In the genomic region with DNA sequence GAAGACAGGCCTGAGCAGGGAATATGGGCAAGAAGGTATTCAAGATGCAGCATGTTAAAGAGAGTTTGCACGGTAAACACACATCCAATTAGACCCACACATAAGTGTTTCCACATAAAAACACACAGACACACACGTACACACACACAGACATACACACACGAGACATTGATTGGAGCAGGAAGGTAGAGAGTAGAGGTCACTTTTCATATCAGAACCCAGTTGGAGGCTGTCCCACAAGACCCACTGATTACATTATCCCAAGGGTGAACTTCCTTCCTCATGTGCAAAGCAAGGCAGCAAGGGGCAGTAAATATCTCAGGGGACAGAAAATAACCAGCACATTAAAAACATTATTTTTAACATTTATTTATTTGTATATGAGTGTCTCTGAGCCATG, we compare ENCODE assay signal across 15 mouse cellular contexts.
DNase-seq lines count a peak whose midpoint lies in the region; ATAC-seq and TF ChIP-seq lines count a peak whose summit lies in the region.
"Had no signal": no experiment of that assay in that cellular context is flagged by ENCODE, and none has a peak within 500 bp of the region (broad histone marks: within the 10 kb centered on the region; RNA-seq: fewer than 3 reads in every experiment).

No protein-coding gene starts in this region.

- no peak for ATAC-seq in liver, embryonic 12.5 days
- no peak for ATAC-seq in neural tube, embryonic 15.5 days (ENCODE audit: low FRiP score)
- ATAC-seq: forebrain, embryonic 13.5 days; forebrain, embryonic 15.5 days; forebrain, postnatal 0 days; Patski had no signal

- no peak for TF ChIP-seq CTCF in liver, adult 2 months (IDR thresholded peaks at IDR 0.05; ENCODE audit: low read depth, low read length)

- DNase-seq in liver, adult 2 months (ENCODE audit: extremely low read depth, low read depth, low spot score) = peak; percentile 5
- peak; percentile 18 for DNase-seq in A20 (ENCODE audit: low read depth, low spot score)
- peak; percentile 40 for DNase-seq in induced T-regulatory cell, adult 2 months (ENCODE audit: low read depth)
- DNase-seq: cerebellum, adult 11-12 months; cerebellum, adult 2 months; cerebellum, adult 9-10 months; forebrain, postnatal 0 days had no signal

- 47% methylated on average over 3 of the region's 3 CpGs for WGBS in liver, adult 2 months
- WGBS in liver, embryonic 12.5 days (ENCODE audit: insufficient replicate concordance) = 66% methylated on average over 3 of the region's 3 CpGs
- 83% methylated on average over 3 of the region's 3 CpGs for WGBS in neural tube, embryonic 15.5 days

- no peaks in the 10 kb centered on the region for H3K9me3 ChIP-seq in liver, embryonic 12.5 days (replicated peaks)
- no peaks in the 10 kb centered on the region for H3K9me3 ChIP-seq in neural tube, embryonic 15.5 days (replicated peaks)
- H3K9me3 ChIP-seq: embryonic facial prominence, embryonic 10.5 days; embryonic facial prominence, embryonic 12.5 days; forebrain, embryonic 13.5 days; forebrain, embryonic 15.5 days; G1E had no signal

- TF ChIP-seq POLR2A in liver, adult 2 months (IDR thresholded peaks at IDR 0.05; ENCODE audit: extremely low read depth, insufficient read depth, low read length) = no peak

- H3K27ac ChIP-seq in liver, adult 2 months (replicated peaks; ENCODE audit: insufficient read depth, low read depth, low read length) = no peak overlapping the region
- no peak overlapping the region for H3K27ac ChIP-seq in liver, embryonic 12.5 days
- no peak overlapping the region for H3K27ac ChIP-seq in neural tube, embryonic 15.5 days (replicated peaks)
- H3K27ac ChIP-seq: embryonic facial prominence, embryonic 10.5 days; embryonic facial prominence, embryonic 12.5 days; forebrain, embryonic 13.5 days; forebrain, embryonic 15.5 days had no signal

- H3K36me3 ChIP-seq in liver, adult 2 months (ENCODE audit: control insufficient read depth, insufficient read depth, low read length) = no peaks in the 10 kb centered on the region
- H3K36me3 ChIP-seq in liver, embryonic 12.5 days = no peaks in the 10 kb centered on the region
- H3K36me3 ChIP-seq in neural tube, embryonic 15.5 days = no peaks in the 10 kb centered on the region
- H3K36me3 ChIP-seq: embryonic facial prominence, embryonic 10.5 days; embryonic facial prominence, embryonic 12.5 days; forebrain, embryonic 15.5 days; G1E had no signal

- H3K9ac ChIP-seq in liver, adult 2 months (ENCODE audit: low read depth, low read length) = no peak overlapping the region
- no peak overlapping the region for H3K9ac ChIP-seq in liver, embryonic 12.5 days
- H3K9ac ChIP-seq in neural tube, embryonic 15.5 days (replicated peaks) = no peak overlapping the region
- H3K9ac ChIP-seq: embryonic facial prominence, embryonic 12.5 days; forebrain, embryonic 13.5 days; forebrain, embryonic 15.5 days; forebrain, postnatal 0 days had no signal

- no peaks in the 10 kb centered on the region for H3K79me2 ChIP-seq in liver, adult 2 months (ENCODE audit: control insufficient read depth, insufficient read depth, low read length)

- no peak overlapping the region for H3K4me3 ChIP-seq in liver, adult 2 months (ENCODE audit: insufficient read depth, low read depth, low read length)
- H3K4me3 ChIP-seq in liver, embryonic 12.5 days = no peak overlapping the region
- H3K4me3 ChIP-seq in neural tube, embryonic 15.5 days (replicated peaks) = no peak overlapping the region
- H3K4me3 ChIP-seq: embryonic facial prominence, embryonic 10.5 days; embryonic facial prominence, embryonic 12.5 days; forebrain, embryonic 13.5 days; forebrain, embryonic 15.5 days had no signal

- H3K4me2 ChIP-seq in liver, embryonic 12.5 days = no peak overlapping the region
- H3K4me2 ChIP-seq in neural tube, embryonic 15.5 days = no peak overlapping the region
- H3K4me2 ChIP-seq: embryonic facial prominence, embryonic 12.5 days; forebrain, embryonic 13.5 days; forebrain, embryonic 15.5 days had no signal

- H3K4me1 ChIP-seq in liver, adult 2 months (ENCODE audit: control insufficient read depth, insufficient read depth, low read length) = no peaks in the 10 kb centered on the region; the same call in 1 of the 2 replicates
- peaks cover 9% of the 10 kb centered on the region; the same call in 1 of the 2 replicates for H3K4me1 ChIP-seq in liver, embryonic 12.5 days
- H3K4me1 ChIP-seq in neural tube, embryonic 15.5 days = no peaks in the 10 kb centered on the region
- H3K4me1 ChIP-seq: embryonic facial prominence, embryonic 10.5 days; embryonic facial prominence, embryonic 12.5 days; forebrain, embryonic 13.5 days; forebrain, embryonic 15.5 days had no signal

- H3K27me3 ChIP-seq in liver, adult 2 months (ENCODE audit: control insufficient read depth, insufficient read depth, low read length) = no peaks in the 10 kb centered on the region
- H3K27me3 ChIP-seq in liver, embryonic 12.5 days (replicated peaks) = no peaks in the 10 kb centered on the region
- H3K27me3 ChIP-seq in neural tube, embryonic 15.5 days (replicated peaks) = no peaks in the 10 kb centered on the region
- H3K27me3 ChIP-seq: embryonic facial prominence, embryonic 12.5 days; forebrain, embryonic 13.5 days; forebrain, embryonic 15.5 days; Patski had no signal
